Mouse (Mus musculus) CH12.LX (cell line): ENCODE measurements around the gene Drg1.

Source experiments
- CTCF ChIP-seq, 2 experiments: IDR thresholded peaks in 1 of 2; conservative IDR thresholded peaks in 1 of 2; 2 replicates each; pipeline ENCODE4 v1.5.1; 2011 to 2012; ENCODE audit warnings: low read depth in 2 of 2, low read length in 2 of 2, improper control_type of control experiment in 1 of 2, inconsistent platforms in 1 of 2, mild to moderate bottlenecking in 1 of 2, moderate library complexity in 1 of 2
- HCFC1 ChIP-seq: IDR thresholded peaks from 2 replicates; pipeline ENCODE4 v1.6.1; 2012; ENCODE audit warnings: low read depth, mild to moderate bottlenecking, inconsistent platforms, low read length, improper control_type of control experiment
- MAX ChIP-seq: IDR thresholded peaks from 2 replicates; pipeline ENCODE4 v1.6.1; 2011; ENCODE audit warnings: low read length, improper control_type of control experiment
- POLR2A ChIP-seq: IDR thresholded peaks from 2 replicates; pipeline ENCODE4 v1.6.1; 2011; ENCODE audit warnings: low read depth, mild to moderate bottlenecking, improper control_type of control experiment, low read length
- POLR2AphosphoS2 ChIP-seq: IDR thresholded peaks from 2 replicates; pipeline ENCODE4 v1.6.1; 2011; ENCODE audit warnings: low read depth, low read length, improper control_type of control experiment
- RAD21 ChIP-seq: IDR thresholded peaks from 2 replicates; pipeline ENCODE4 v1.6.1; 2011; ENCODE audit warnings: low read depth, mild to moderate bottlenecking, low read length, improper control_type of control experiment, moderate library complexity
- SMC3 ChIP-seq: IDR thresholded peaks from 2 replicates; pipeline ENCODE4 v1.6.1; 2011; ENCODE audit warnings: low read depth, low read length, improper control_type of control experiment
- USF1 ChIP-seq: IDR thresholded peaks from 2 replicates; pipeline ENCODE4 v1.6.1; 2014; ENCODE audit warnings: low read depth, mild to moderate bottlenecking, inconsistent platforms, low read length, improper control_type of control experiment
- USF2 ChIP-seq: conservative IDR thresholded peaks from 2 replicates; pipeline ENCODE4 v1.6.1; 2011; ENCODE audit warnings: low read depth, low read length, improper control_type of control experiment

DNA sequence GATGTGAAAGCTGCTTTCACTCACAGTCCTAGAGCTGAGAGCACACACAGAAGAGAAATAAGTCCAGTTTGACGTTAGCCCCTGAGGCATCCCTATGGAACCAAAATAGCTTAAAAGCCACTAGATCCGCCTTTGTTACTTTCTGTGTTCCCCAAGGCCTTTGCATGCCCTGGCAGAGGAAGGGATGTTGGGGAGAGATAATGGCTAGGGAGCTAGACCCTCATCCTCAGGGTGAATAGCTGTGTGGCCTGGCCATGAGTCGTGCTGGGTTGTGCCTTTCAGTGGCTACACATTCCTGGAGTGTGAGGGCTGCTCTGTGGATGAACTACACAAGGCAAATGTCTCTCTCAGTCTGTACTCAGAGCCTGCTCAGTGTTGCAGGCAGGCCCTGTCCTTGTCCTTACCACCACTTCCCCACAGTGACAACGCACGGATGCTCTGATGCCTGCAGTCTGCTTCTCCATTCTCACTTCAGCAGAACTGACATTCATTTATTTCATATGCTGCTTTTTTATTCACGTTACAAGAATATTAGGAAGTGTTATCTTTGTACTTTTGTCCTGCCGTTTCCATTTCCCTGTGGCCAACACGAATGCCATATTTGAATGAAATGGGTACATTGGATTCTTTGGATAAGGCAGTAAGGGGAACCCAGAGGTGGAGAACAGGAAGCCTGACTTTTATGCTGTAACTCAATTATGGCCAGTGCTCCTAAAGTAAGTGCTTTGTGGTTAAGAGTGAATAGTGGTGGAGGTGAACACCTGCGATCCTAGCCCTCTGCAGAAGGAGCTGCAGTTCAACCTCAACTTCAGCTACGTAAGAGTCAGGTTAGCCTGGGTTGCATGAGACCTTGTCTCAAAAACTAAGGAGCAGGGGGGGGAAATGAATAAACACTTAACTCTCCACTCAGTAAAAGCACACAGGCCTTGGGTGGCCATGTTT lies 31.9 kb upstream of the Drg1 start:
- TF ChIP-seq SMC3 (no peak), CTCF (conservative IDR thresholded peaks at IDR 0.05 in 1 of 2, IDR thresholded peaks at IDR 0.05 in 1 of 2; ENCODE audit: low read depth in 2 of 2, low read length in 2 of 2) (no peak), MAX (no peak), POLR2A (no peak), USF1 (no peak), POLR2AphosphoS2 (no peak), USF2 (no peak), HCFC1 (no peak), RAD21 (no peak)
